Mouse (Mus musculus) cerebellum, postnatal 25 days (tissue): ENCODE results near the gene Hs1bp3.

Experiments
- DNase-seq, 2 experiments: peaks; one replicate each; pipeline ENCODE4 v3.0.0; 2021; ENCODE audit warnings: mixed read lengths in 2 of 2

Gene Hs1bp3

GRCm38 (mm10) chr12:8364321-8364838, 51.1 kb downstream of the Hs1bp3 start:
- DNase-seq: no peak

GRCm38 (mm10) chr12:8365336-8365735, 52.1 kb downstream of the Hs1bp3 start:
- no peak for DNase-seq

DNA sequence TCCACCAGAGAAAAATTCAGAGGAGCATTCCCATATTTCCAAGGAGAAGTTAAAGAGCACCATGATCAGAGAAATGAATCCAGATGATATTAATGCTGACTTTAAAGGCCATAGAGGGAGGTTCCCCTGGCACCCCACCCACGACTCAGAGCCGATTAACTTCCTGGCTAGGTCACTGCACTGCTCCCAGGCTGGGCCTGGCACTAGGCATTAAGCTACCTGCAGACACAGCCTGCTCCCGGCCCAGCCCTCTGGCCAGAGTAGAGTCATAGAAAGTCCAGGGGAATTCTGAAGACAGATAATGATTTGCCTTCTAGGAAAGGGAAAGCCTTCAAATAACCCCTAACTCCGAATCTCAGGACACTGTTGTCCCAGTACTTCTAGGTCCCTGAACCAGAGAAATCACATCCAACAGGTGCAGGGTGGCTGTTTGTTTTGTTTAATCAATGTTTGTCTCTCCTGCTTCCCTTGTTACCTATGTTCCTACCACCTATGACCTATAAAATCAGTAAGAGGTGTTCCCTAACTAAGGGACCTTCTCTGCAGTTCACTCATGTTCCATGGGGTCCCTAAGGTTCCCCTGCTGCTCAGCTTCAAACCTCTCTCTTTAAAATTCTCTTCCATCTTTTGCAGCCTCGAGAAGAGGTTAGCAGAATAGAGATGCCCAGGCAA, 52.8 kb downstream of the Hs1bp3 start:
- DNase-seq: no peak

GRCm38 (mm10) chr12:8366688-8367087, 53.5 kb downstream of the Hs1bp3 start:
- no peak for DNase-seq

DNA sequence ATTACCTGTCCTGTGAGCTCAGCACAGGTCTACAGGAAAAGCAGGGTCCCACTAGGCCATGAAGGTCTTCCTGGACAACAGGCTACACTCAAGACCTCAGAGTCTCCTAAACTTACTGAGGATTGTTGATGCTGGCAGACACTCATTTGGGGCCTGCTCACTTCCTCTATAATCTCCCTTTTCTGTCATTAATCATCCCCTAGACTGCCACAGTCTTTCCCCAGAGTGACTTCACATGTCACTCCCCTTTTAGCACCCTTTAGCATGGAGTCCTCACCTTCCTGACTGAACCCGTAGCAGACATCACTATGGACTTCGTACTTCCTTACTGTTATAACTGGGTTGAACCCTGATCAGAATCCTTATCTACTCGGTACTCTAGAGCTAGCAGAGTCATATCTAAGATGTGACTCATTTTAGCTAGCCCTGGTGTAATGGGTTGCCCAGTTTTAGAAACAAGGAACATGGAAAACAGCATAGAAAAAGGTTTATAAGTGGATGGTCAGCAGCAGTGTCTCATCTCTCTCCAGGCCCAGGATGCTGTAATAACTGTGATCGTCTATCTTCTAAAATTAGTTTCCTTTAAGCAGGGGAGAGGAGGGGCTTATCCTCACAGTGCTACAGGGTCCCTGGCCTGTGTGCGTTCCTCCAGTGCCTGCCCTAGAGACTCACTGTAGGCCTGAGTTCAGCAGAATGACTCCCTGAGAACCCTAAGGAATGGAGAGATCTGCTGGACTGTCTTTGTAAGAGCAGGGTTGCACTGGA, 58.7 kb downstream of the Hs1bp3 start:
- DNase-seq: no peak

GRCm38 (mm10) chr12:8372511-8373180, 59.4 kb downstream of the Hs1bp3 start:
- no peak for DNase-seq

DNA sequence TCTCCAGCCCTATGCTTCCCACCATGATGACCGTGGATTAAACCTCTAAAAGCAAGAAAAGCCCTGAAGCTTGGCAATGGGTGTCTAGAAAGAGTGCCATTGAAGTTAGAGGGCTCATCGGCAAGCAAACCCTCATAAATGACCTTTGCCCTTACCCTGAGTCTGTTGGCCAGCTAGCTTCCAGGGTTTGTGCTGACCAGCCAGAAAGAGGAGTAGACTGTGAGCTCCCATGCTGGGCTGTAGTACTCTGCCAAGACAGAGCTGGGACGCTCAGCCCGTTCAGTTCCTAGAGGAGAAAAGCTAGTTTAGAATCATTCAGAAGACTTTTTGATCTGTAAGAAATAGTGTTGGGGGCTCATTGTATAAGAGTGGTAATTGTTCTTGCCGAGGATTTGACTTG, 60.5 kb downstream of the Hs1bp3 start:
- DNase-seq: peak in 1 of 2 experiments; percentile 31

DNA sequence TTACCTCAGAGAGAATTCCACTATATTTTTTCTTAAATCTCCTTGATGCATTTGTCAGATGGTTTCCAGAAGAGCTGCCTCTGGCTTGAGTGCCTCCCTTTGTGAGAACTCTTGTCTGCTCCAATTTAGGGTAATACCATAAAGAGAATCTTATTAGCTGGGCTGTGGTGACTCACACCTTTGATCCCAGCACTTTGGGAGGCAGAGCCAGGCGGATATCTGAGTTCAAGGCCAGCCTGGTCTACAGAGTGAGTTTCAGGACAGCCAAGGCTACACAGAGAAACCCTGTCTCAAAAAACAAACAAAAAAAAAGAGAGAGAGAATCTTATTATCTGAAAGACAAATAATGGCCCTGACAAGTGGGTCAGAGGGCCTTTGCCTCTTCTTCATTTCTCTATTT, 63.9 kb downstream of the Hs1bp3 start:
- no peak for DNase-seq

GRCm38 (mm10) chr12:8377955-8378620, 64.9 kb downstream of the Hs1bp3 start:
- no peak for DNase-seq

GRCm38 (mm10) chr12:8379795-8380521, 66.7 kb downstream of the Hs1bp3 start:
- DNase-seq: peak in 1 of 2 experiments; percentile 23

DNA sequence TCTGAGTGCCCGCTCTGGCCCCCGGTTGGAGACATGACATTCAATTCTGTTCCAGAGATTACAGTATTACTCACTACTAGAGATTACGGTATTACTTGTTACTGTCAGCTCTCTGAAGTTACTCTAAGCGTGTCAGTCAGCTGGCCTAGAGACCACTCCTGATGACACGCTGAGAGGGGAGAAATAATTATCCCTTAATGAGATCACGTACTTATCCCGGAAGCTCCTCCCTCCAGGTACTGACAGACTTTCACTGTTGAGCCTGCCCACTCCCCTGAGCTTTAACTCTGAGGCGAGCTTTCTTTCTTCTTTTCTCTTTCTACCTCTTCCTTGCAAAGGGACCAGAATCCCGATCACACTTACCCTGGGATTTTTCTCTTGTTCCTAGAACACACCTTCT, 67.7 kb downstream of the Hs1bp3 start:
- DNase-seq: no peak

- DNase-seq: no peak
Observed at GRCm38 (mm10) chr12:8381940-8382339, 68.7 kb downstream of the Hs1bp3 start.

- DNase-seq: no peak
Observed at GRCm38 (mm10) chr12:8383822-8384221, 70.6 kb downstream of the Hs1bp3 start.

GRCm38 (mm10) chr12:8386451-8387011, 73.3 kb downstream of the Hs1bp3 start:
- no peak for DNase-seq

- no peak for DNase-seq
Observed at GRCm38 (mm10) chr12:8387281-8387680, 74.0 kb downstream of the Hs1bp3 start.

GRCm38 (mm10) chr12:8388529-8389414, 75.5 kb downstream of the Hs1bp3 start:
- DNase-seq: no peak

DNA sequence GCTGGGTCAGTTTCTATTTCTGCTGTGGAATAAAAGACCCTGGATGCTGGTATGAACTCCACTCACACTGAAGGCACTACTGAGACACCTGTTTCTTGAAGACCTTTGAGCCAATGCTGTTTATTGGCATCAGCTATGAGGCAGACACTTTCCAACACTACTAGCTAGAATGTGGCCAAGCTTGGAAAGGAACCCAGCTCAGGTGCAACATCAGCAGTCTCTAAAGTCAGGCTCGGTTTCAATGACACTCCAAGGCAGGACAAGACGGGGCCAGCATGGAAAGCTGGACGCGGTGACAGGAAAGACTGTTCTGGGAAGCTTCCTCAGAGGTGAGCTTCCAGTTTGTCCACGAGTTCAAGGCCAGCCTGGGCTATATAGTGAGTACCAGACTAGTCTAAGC, 80.0 kb downstream of the Hs1bp3 start:
- no peak for DNase-seq
